Mouse (Mus musculus) adrenal gland, adult (tissue): ENCODE data around the gene Fth1.

Experiments
- DNase-seq, 2 experiments: peaks; one replicate each; pipeline ENCODE4 v3.0.0; 2022 to 2023; ENCODE audit warnings: low spot score in 1 of 2; ENCODE audit not compliant: inconsistent age in 2 of 2

The Fth1 gene

GRCm38 (mm10) chr19:9991304-9991703, 10.9 kb downstream of the Fth1 start:
- peak; percentile 82 to 94 for DNase-seq

DNA sequence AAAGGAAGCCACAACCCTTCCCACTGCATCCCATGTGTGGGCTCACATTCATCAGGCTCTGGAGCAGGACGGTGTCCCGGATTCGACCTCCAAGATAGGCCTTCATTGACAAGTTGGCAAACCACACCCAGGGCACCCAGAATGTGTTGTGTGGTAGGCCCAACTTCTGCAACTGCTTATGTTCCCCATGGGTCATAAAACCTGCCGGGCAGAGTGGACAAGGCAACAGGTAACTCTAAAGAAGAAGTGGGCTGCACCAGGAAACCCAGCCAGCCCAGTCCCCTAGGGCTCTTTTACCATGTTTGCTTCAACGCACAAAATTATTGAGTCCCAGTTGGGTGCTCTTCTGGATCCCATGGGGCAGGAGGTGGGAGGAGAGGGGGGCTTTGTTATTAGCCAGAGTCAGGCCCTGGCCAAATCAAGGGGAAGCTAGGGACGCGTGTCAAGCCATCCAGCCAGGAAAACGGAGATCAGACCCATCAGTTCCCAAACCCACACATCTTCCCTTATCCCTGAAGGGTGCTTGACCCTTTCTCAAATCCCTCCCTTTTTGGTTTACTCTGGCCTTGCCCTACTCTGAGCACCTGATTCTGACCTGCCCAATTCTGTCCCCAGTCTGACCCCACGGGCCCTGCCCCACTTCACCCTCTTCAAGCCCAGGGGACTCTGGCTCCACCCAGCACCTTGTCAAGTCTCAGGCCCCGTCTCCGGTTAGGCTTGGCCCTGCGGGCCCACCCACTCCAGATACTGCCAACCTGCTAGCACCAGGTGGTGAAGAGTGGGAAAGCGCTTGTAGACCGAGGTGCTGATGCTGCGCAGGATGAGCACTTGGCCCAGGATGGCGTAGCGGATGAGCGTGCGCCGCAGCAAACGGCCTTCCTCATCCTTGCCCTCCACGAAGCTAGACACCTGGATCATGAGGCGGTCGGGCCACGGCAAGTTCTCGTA, 11.9 kb downstream of the Fth1 start:
- DNase-seq = peak in 1 of 2 experiments; percentile 55

GRCm38 (mm10) chr19:9993036-9993656, 12.7 kb downstream of the Fth1 start:
- peak; percentile 88 to 96 for DNase-seq

DNA sequence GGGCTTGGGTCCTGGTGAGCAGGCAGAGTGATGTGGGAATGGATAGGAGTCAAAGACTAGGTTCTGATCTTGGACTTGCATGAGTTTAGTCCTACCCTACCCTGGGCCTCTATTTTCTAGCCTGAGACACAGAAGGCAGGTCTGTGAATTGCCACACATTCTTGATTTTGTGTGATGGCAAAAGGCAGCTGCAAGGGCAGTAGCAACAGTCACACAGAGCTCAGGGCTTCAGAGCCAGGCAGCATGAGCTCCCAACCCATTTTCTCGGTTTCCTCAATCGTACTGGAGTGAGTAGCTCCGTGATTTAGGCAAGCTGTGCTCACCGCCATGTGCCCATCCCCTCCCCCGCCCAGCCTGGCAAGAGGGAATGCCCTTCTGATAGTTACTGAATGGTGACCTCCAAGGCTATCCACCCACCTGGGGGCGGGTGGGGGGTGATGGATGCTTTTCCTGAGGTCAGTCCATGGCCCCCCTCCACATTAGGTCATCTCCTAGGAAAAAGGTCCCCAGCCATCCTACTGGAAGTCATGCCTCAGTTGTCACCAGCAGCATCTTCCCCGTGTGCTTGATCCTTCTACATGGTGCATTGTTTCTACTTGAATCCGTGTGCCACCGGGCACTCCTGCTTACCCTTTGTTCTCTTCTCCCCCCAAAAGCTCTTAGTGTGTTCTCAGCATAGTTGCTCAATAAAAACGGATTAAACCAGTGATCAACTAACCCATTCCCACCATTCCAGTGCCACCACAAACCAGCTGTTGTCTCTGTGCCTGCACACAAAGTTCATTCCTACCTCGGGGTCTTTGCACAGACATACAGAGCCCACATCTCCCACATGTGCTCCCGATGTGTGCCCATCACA, 17.0 kb downstream of the Fth1 start:
- no peak for DNase-seq

- no peak for DNase-seq
Measured at GRCm38 (mm10) chr19:9998063-9998416, 17.6 kb downstream of the Fth1 start.

DNA sequence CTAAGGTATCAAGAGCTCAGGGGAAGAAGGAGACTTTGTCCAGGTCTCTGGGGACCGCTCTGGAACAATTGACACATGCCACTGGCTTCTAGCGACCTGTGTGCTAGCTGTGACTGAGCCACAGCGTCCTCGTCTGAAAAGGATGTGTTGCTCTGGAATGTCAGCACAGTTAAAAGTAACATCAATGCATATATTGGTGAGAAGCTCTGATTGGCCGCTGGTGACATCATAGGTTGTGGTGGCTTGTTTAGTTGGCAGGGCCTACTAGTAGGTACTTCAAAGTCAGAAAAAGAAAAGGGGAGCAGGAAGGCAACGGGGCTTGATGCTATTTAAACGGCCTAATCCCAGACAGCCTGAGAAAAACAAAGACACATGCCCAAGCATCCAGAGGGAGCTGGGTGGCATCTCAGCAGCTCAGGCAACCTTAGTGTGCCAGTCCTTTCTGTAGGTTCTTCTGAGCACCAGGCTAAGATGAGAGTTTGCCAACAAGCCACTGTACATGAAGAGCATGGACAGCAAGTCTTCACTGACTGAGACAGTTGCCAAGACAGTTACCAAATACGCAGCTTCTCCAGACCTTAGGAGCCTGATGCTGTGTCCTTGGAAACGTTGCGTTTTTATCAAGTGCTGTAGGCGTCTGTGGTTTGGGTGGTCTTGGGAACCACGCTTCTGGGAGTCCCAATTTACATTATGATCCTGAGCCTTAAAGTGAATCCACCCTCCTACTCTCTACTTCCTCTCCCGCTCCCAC, 18.5 kb downstream of the Fth1 start:
- no peak for DNase-seq

- peak in 1 of 2 experiments; percentile 82 for DNase-seq
Measured at GRCm38 (mm10) chr19:10000330-10000729, 19.9 kb downstream of the Fth1 start.

- no peak for DNase-seq
Measured at GRCm38 (mm10) chr19:10001206-10001969, 21.0 kb downstream of the Fth1 start, which contains the start of the genes Best1 and Rab3il1. TSS of gene Best1 (minus strand) at chr19:10001633. TSS of gene Rab3il1 (plus strand) at chr19:10001669.

- DNase-seq = no peak
Measured at GRCm38 (mm10) chr19:10003696-10004095, 23.3 kb downstream of the Fth1 start.

DNA sequence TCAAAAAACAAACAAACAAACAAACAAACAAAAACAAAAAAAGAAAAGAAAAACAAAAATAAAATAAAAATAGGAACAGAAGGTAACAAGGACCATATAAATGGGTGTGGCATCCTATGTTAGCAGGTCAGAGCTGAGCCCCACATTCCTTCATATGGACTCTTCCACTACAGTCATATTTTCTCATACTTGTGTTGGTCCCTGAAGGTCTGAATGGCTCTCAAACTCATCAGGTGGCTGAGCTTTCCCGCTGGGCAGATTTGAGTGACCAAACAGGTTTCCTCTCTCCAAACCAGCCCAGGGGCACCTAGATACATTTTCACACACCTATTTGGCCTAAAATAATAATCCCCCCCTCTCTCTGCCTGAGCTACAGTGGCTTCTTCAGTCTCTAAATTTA, 31.0 kb downstream of the Fth1 start:
- DNase-seq = no peak

GRCm38 (mm10) chr19:10012827-10013278, 32.5 kb downstream of the Fth1 start:
- DNase-seq = no peak

DNA sequence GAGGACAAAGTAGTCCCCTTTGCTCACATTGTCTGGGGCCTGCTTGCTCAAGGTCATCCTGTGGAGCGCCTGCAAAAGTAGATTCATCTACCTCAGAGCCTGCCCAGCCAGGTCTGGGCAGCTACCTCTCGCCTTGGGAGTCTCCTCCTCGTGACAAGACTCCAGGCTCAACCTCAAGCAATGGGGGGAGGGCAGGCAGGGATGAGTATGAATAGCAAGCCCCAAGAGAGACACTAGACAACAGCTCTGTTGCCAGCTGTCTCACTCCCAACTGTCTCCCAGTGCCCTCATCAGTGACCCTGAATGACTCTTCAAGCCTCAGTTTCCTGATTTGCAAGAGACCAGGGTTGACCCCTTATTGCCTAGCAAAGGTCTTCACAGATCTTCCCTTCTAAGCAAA, 33.0 kb downstream of the Fth1 start:
- DNase-seq = no peak

DNA sequence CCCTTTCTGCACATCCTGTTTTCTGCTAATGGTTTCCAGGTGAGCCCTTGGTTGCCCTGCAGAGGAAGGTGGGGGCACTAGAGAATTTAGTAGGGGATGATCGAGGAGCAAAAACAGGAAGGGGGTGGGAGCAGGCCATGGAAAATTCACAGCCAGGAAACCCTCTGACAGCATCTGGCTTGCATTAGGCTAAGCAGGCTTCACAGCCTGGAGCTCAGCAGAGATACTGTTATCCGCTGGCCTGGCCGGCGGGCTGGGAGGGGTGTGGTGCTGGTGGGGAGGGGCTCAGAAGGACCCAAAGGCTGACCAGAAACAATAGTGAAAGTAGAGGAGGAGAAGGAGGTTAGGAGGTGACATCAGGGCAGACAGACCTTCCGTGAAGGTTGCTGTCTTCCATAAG, 33.5 kb downstream of the Fth1 start:
- no peak for DNase-seq

GRCm38 (mm10) chr19:10014824-10015223, 34.4 kb downstream of the Fth1 start:
- DNase-seq = no peak

- no peak for DNase-seq
Measured at GRCm38 (mm10) chr19:10015442-10015841, 35.0 kb downstream of the Fth1 start.

DNA sequence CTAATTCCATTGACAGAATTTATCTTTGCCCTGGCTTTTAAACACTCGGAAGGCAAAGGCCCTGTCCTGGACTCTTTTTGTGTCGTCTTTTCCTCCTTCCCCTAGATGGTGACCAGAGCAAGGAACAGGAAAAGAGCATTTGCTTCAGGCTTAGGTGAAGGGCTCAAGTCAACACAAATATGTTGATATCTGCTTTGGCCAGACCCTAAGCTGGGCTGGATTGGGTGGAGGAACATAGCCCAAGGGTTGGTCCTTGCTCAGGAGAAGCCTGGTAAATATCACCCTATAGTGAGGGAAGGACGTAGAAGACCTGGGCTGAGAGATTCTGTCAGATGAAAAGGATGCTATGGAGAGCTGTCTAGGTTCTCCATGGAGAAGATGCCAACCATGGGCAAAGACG, 35.8 kb downstream of the Fth1 start:
- DNase-seq = no peak

- DNase-seq = peak; percentile 96 to 97
Measured at GRCm38 (mm10) chr19:10017637-10018526, 37.5 kb downstream of the Fth1 start.

- no peak for DNase-seq
Measured at GRCm38 (mm10) chr19:10018527-10018818, 38.1 kb downstream of the Fth1 start.

DNA sequence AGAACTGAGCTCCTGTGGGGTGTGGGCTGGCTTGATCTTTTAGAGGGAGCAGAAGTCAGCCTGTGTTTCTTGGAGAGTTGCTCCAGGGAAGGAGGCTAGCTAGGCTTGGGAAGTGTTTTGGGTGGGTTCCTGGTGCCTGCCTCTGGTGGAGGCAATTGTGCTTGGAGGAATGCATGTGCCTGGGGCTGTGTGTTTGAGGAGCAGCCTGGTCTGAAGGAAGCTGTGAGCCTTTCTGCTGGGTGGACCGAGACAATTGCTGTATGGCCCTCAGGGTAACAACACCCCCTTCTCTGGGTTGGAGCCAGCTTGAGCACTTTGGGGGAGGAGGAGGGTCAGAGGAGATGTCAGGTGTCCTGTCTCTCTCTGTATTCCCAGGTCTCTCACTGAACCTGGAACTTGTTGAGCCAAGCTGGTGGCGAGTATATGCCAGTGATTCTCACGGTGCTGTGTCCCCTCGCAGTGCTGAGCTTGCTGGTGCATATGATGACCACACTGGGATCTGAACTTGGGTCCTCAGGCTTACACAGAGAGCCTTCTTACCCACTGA, 38.9 kb downstream of the Fth1 start:
- DNase-seq = no peak
